Mouse (Mus musculus): ENCODE results near the gene Crbn.

GRCm38 (mm10) chr6:106770046-106770445 lies 29.8 kb downstream of the Crbn start:
- TF ChIP-seq CTCF (IDR thresholded peaks at IDR 0.05; ENCODE audit: low read depth), result no peak
- TF ChIP-seq EP300 (IDR thresholded peaks at IDR 0.05; ENCODE audit: low read depth), result no peak
